Mouse (Mus musculus) large intestine, adult 2 months (tissue): Measurements from ENCODE around the gene Sdc3. TPM values are rescaled to one million over a fixed set of nuclear protein-coding genes. Genes with fewer than 3 reads are reported as not detected.

Experiments used
- DNase-seq: peaks from one replicate; pipeline ENCODE4 v3.0.0-alpha.2; 2012; ENCODE audit warnings: low read depth, low spot score
- WGBS: fragments of 180-500 bp; shearing (Covaris S2); methylation state at CpG from one replicate; pipeline ENCODE4 v1.1.7; 2018; 5-methylcytosine and 5-hydroxymethylcytosine counted together
- polyA plus RNA-seq: library from polyadenylated mRNA; depleted of rRNA; stranded (reverse); fragments of >200 nt; gene quantifications from 2 replicates; pipeline ENCODE4 v1.2.3, GENCODE M21; 2012; rRNA removed

The Sdc3 gene
- polyA plus RNA-seq, 1 experiment, result 12.1 TPM

- DNase-seq, result no peak
- WGBS, result 36% methylated on average over 8 of the region's 8 CpGs
These were observed 73.6 kb downstream of the Sdc3 start for GRCm38 (mm10) chr4:130865901-130866371.

- 55% methylated on average over 6 of the region's 6 CpGs for WGBS
- DNase-seq, result no peak
These were observed 75.6 kb downstream of the Sdc3 start for GRCm38 (mm10) chr4:130867940-130868339.

- DNase-seq, result no peak
- 39% methylated on average over 5 of the region's 5 CpGs for WGBS
These were observed 76.5 kb downstream of the Sdc3 start for GRCm38 (mm10) chr4:130868803-130869202.

- DNase-seq, result no peak
- 69% methylated on average over 11 of the region's 11 CpGs for WGBS
These were observed 80.1 kb downstream of the Sdc3 start for GRCm38 (mm10) chr4:130872414-130872813.

DNA sequence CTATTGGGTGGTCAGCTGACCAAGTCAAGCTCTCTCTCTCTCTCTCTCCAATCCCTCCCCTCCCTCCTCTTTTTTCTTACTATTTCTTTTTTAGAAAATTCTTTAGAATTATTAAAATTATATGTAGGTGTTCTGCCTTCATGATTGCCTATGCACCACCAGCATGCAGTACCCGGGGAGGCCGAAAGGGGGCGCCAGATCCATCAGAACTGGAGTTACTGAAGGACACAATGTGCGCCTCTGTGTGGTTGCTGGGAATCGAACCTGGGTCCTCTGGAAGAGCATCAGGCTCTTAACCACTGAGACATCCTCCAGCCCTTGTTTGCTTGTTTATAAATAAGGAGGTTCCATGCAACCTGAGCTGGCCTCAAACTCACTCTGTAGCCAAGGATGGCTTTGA is 81.1 kb downstream of the Sdc3 start:
- no peak for DNase-seq
- 80% methylated on average over 5 of the region's 5 CpGs for WGBS

- 21% methylated on average over 10 of the region's 10 CpGs for WGBS
- no peak for DNase-seq
These were observed 82.3 kb downstream of the Sdc3 start for GRCm38 (mm10) chr4:130874601-130875000.

Other genes starting within 250 kb of the Sdc3 start
- 6.8 and 13.6 TPM in 2 replicates for gene Nkain1, start 218.4 kb upstream of the Sdc3 start, polyA plus RNA-seq
- gene Pum1, start 129.2 kb upstream of the Sdc3 start, polyA plus RNA-seq, result 25.0 and 47.6 TPM in 2 replicates
- gene Laptm5, start 120.6 kb downstream of the Sdc3 start, polyA plus RNA-seq, result 116 and 123 TPM in 2 replicates
- not detected in 2 replicates for gene Matn1, start 151.8 kb downstream of the Sdc3 start, polyA plus RNA-seq